Mouse (Mus musculus) ES-E14 (cell line): ENCODE measurements around the gene Ano6.

Experiments
- CHD2 ChIP-seq: IDR thresholded peaks from 2 replicates; pipeline ENCODE4 v1.6.1; 2014; ENCODE audit warnings: mild to moderate bottlenecking, low read depth, low read length, inconsistent platforms
- HCFC1 ChIP-seq: IDR thresholded peaks from 2 replicates; pipeline ENCODE4 v1.6.1; 2012; ENCODE audit warnings: low read length, inconsistent platforms, borderline replicate concordance; ENCODE audit not compliant: insufficient read depth
- MAFK ChIP-seq: IDR thresholded peaks from 2 replicates; pipeline ENCODE4 v1.6.1; 2014; ENCODE audit warnings: mild to moderate bottlenecking, low read depth, low read length, inconsistent platforms; ENCODE audit not compliant: insufficient read depth
- ZC3H11A ChIP-seq: IDR thresholded peaks from 2 replicates; pipeline ENCODE4 v1.6.1; 2012; ENCODE audit warnings: low read depth, mild to moderate bottlenecking, inconsistent platforms, low read length, borderline replicate concordance
- ZNF384 ChIP-seq: IDR thresholded peaks from 2 replicates; pipeline ENCODE4 v1.6.1; 2012; ENCODE audit warnings: low read depth, low read length, inconsistent platforms

GRCm38 (mm10) chr15:95945951-95946708, 155.5 kb downstream of the Ano6 start:
- no peak for TF ChIP-seq HCFC1
- TF ChIP-seq ZNF384: no peak
- no peak for TF ChIP-seq CHD2
- no peak for TF ChIP-seq MAFK
- no peak for TF ChIP-seq ZC3H11A
